9 mouse cellular contexts compared by ENCODE assay signal in the genomic region with DNA sequence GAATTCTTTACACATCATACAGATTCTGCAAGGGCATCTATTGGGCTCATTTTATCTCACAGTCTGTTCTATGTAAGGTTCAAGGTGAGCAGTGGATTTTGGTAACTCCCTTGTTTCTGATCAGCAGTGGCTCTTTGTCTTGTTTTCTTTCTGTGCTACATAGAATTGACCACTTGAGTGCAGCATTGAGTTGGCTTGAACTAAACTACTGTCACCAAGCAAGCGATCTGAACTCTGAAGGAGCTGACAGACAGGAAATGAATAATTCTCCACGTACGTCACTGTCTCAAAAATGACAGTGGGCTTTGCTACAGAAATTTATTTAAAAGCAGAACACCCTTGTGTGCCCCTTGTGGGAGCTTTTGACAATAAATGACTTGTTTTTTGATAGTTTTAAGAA.
A peak's percentile ranks its signal among the peaks of the same experiment; 100 is the strongest.
DNase-seq lines count a peak whose midpoint lies in the region; ATAC-seq lines count a peak whose summit lies in the region.
"Had no signal": no experiment of that assay in that cellular context is flagged by ENCODE, and none has a peak within 500 bp of the region (broad histone marks: within the 10 kb centered on the region; RNA-seq: fewer than 3 reads in every experiment).

No protein-coding gene starts in this region.

- H3K9me3 ChIP-seq in heart, embryonic 15.5 days (replicated peaks): no peaks in the 10 kb centered on the region

- H3K36me3 ChIP-seq in heart, embryonic 15.5 days: no peaks in the 10 kb centered on the region

- peak; percentile 3 for DNase-seq in cerebellum, adult 11 months
- DNase-seq in cerebellum, adult 11-12 months: no peak
- DNase-seq in ES-CJ7 (ENCODE audit: low read depth, low spot score): peak; percentile 71
- peak; percentile 86 for DNase-seq in embryo, embryonic 10.5 days (ENCODE audit: low spot score)
- DNase-seq in kidney, postnatal 10 days: peak; percentile 28
- DNase-seq in lung, postnatal 14 days: peak; percentile 10
- peak; percentile 14 for DNase-seq in yolk sac, embryonic 10.5 days (ENCODE audit: low spot score)

- no peaks in the 10 kb centered on the region for H3K27me3 ChIP-seq in heart, embryonic 15.5 days

- 0 out of 2 replicates have a peak, but pooled peaks have one; percentile 47 for ATAC-seq in heart, embryonic 15.5 days (replicated peaks; ENCODE audit: insufficient number of reproducible peaks, insufficient read depth, low FRiP score, low read depth)

- 0% methylated on average over 3 of the region's 3 CpGs for WGBS in heart, embryonic 15.5 days

- no peak overlapping the region for H3K27ac ChIP-seq in heart, embryonic 15.5 days
- H3K27ac ChIP-seq: macrophage had no signal

- H3K4me3 ChIP-seq in heart, embryonic 15.5 days: peak overlapping the region; percentile 27

- H3K4me2 ChIP-seq in heart, embryonic 15.5 days: peak overlapping the region; percentile 52

- H3K4me1 ChIP-seq in heart, embryonic 15.5 days (replicated peaks): no peaks in the 10 kb centered on the region; the same call in 1 of the 2 replicates

- H3K9ac ChIP-seq in heart, embryonic 15.5 days: no peak overlapping the region
